Mouse (Mus musculus) stomach, postnatal 0 days (tissue): ENCODE results near the gene Marveld1. TPM values are rescaled to one million over a fixed set of nuclear protein-coding genes. Genes with fewer than 3 reads are reported as not detected.

ENCODE experiments used
- ATAC-seq: fragments of 200-750 bp; cut with Nextera tagmentation; 2 replicates; pipeline ENCODE4 v1.8.0; 2017; ENCODE audit not compliant: low FRiP score, low TSS enrichment
- DNase-seq: peaks from one replicate; pipeline ENCODE4 v3.0.0-alpha.2; 2016; ENCODE audit warnings: low spot score
- H3K27ac ChIP-seq: fragments of 300-500 bp; sonication (generic); replicated peaks from 2 replicates; pipeline ENCODE4 v1.5.1; 2014; ENCODE audit warnings: mild to moderate bottlenecking, control low read depth
- H3K27me3 ChIP-seq: fragments of 300-500 bp; sonication (generic); 2 replicates; pipeline ENCODE4 v1.6.1; 2014; ENCODE audit warnings: low read length; ENCODE audit not compliant: control insufficient read depth, insufficient read depth
- H3K36me3 ChIP-seq: fragments of 300-500 bp; sonication (generic); 2 replicates; pipeline ENCODE4 v1.6.1; 2014; ENCODE audit warnings: low read length, mixed read lengths; ENCODE audit not compliant: control insufficient read depth, insufficient read depth
- H3K4me1 ChIP-seq: fragments of 300-500 bp; sonication (generic); replicated peaks from 2 replicates; pipeline ENCODE4 v1.6.1; 2014; ENCODE audit warnings: antibody characterized with exemption; ENCODE audit not compliant: control insufficient read depth, insufficient read depth
- H3K4me2 ChIP-seq: fragments of 300-500 bp; sonication (generic); replicated peaks from 2 replicates; pipeline ENCODE4 v1.6.1; 2014; ENCODE audit warnings: low read depth, mild to moderate bottlenecking, control low read depth, moderate library complexity
- H3K4me3 ChIP-seq: fragments of 300-500 bp; sonication (generic); 2 replicates; pipeline ENCODE4 v1.5.1; 2014; ENCODE audit warnings: low read depth, low read length, control low read depth
- H3K9ac ChIP-seq: fragments of 300-500 bp; sonication (generic); 2 replicates; pipeline ENCODE4 v1.6.1; 2014; ENCODE audit warnings: mild to moderate bottlenecking, low read length, control low read depth, mixed read lengths
- H3K9me3 ChIP-seq: fragments of 300-500 bp; sonication (generic); 2 replicates; pipeline ENCODE4 v1.6.1; 2016; ENCODE audit warnings: low read length; ENCODE audit not compliant: control insufficient read depth
- CTCF ChIP-seq: IDR thresholded peaks from 2 replicates; pipeline ENCODE4 v1.5.1; 2016; ENCODE audit warnings: antibody characterized with exemption, low read depth, mild to moderate bottlenecking, moderate library complexity
- EP300 ChIP-seq: optimal IDR thresholded peaks from 2 replicates; pipeline ENCODE3; 2016; ENCODE audit warnings: antibody characterized with exemption
- whole genome bisulfite sequencing: fragments of 180-500 bp; shearing (Covaris S2); extraction: QIAGEN DNeasy Blood & Tissue Kit; methylation state at CpG from one replicate; pipeline ENCODE4 v1.1.7; 2014; 5-methylcytosine and 5-hydroxymethylcytosine counted together
- polyA plus RNA-seq: library from polyadenylated mRNA; unstranded; fragments of >200 nt; fragmentation: Nextera tagmentation; extraction: Ambion mirVana; gene quantifications from 2 replicates; pipeline ENCODE4 v1.2.1, GENCODE M21; 2015

Marveld1 gene
- polyA plus RNA-seq, 1 experiment from 2014 or later: 15.3 TPM

DNA sequence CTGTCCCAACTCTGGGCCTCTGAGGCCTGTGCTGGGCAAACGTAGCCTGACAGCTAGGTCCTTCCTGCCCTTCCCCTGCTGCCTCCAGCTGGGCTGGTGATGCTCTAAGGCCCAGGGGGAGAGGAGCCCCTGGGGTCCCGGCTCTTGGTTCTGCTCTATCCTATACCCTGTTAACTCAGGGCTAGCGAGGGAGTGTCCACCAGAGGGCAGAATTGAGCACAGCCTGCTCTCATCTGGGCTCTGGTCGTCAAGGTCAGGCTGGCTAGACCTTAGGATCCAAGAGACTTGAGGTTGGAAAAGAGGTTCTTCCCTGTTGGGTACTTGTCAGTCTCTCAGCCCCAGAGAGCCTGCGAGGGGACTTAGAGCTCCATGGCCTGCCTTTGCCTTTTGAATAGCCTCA lies 43.3 kb downstream of the Marveld1 start:
- Histone ChIP-seq H3K4me2 (no peak overlapping the region), H3K36me3 (peaks cover 3% of the 10 kb centered on the region; the same call in 1 of the 2 replicates), H3K4me3 (no peak overlapping the region), H3K9me3 (no peaks in the 10 kb centered on the region), H3K4me1 (no peaks in the 10 kb centered on the region), H3K9ac (no peak overlapping the region), H3K27ac (no peak overlapping the region), H3K27me3 (no peaks in the 10 kb centered on the region)
- WGBS: 24% methylated on average over 5 of the region's 5 CpGs
- ATAC-seq: peak; percentile 40; the same call in 1 of the 2 replicates
- peak; percentile 70 for DNase-seq
- TF ChIP-seq EP300 (no peak), CTCF (peak; percentile 89)

DNA sequence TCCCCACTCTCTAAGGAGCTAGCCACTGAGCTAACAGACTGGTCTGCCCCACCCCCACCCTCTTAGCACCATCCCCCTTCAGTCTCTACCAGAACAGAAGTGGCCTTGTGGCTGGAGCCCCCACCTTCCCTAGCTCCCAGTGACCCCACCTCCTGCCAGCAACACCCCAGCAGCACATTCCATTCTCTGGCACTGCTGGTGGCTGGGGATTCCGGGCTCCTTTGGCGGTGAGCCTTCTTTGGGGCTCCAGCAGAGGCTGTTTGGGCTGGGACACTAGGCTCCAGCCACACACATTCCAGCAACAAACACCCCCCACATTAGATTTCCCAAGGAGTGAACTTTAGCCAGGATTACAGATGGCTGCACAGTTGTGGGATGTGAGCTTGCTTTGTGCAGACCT lies 46.1 kb downstream of the Marveld1 start:
- no peak for TF ChIP-seq EP300
- no peak for TF ChIP-seq CTCF
- Histone ChIP-seq H3K27me3 (no peaks in the 10 kb centered on the region), H3K4me1 (no peaks in the 10 kb centered on the region), H3K9ac (no peak overlapping the region), H3K9me3 (no peaks in the 10 kb centered on the region), H3K4me2 (no peak overlapping the region), H3K36me3 (no peaks in the 10 kb centered on the region; the same call in 1 of the 2 replicates), H3K27ac (no peak overlapping the region), H3K4me3 (no peak overlapping the region)
- 75% methylated on average over 2 of the region's 2 CpGs for WGBS
- DNase-seq: no peak
- no peak for ATAC-seq

DNA sequence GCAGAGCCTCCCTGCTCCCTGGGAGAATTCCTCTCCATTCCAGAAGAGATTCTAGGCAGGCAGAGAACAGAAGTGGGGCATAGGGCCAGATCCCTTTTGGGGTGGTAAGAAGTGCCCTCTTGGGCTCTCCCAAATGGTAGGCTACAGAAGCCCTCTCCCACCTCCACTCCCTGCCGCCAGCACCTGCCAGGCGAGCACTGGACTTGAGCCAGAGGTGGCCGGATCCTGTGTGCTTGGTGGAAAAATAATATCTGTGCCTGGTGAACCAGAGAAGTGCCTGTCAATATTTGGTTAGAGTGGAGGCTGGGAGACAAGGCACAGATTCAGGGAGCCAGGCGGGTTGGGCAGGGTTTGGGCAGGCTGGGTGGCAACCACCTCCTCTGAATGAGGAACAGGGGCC lies 49.2 kb downstream of the Marveld1 start:
- ATAC-seq: no peak
- DNase-seq: peak; percentile 34
- WGBS: 57% methylated on average over 4 of the region's 4 CpGs

DNA sequence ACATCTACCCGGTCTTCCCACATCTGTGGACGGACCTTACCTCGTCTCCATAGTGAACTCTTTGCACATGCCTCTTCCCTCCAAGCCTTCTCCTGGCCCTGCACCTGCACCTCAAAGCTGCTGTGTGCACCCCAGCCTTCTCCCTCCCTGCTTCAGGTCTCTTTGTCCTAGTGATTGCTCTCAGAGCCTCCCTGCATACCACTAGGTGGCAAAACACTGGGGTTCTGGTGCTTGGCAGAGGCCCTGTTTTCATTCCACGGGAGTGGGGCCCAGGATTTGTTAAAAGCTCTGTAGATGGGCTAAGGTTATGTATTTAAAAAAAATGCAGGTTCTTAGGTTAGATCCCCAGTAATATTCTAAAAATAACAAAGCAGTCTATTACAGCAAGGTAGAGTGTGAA lies 49.9 kb downstream of the Marveld1 start:
- Histone ChIP-seq H3K4me3 (no peak overlapping the region), H3K36me3 (no peaks in the 10 kb centered on the region; the same call in 1 of the 2 replicates), H3K4me2 (no peak overlapping the region), H3K9ac (no peak overlapping the region), H3K9me3 (no peaks in the 10 kb centered on the region), H3K27me3 (peaks cover 12% of the 10 kb centered on the region; the same call in 1 of the 2 replicates), H3K27ac (no peak overlapping the region), H3K4me1 (no peaks in the 10 kb centered on the region)
- WGBS: 47% methylated on average over 4 of the region's 4 CpGs
- TF ChIP-seq EP300: no peak
- peak; percentile 50 for TF ChIP-seq CTCF
- ATAC-seq: no peak
- no peak for DNase-seq

More for the DNA sequence above, 49.2 kb downstream of the Marveld1 start:
- Histone ChIP-seq H3K27me3 (peaks cover 5% of the 10 kb centered on the region; the same call in 1 of the 2 replicates), H3K4me2 (no peak overlapping the region), H3K36me3 (no peaks in the 10 kb centered on the region; the same call in 1 of the 2 replicates), H3K9ac (no peak overlapping the region), H3K9me3 (no peaks in the 10 kb centered on the region), H3K27ac (no peak overlapping the region), H3K4me3 (no peak overlapping the region), H3K4me1 (no peaks in the 10 kb centered on the region)
- TF ChIP-seq EP300: no peak
- no peak for TF ChIP-seq CTCF

DNA sequence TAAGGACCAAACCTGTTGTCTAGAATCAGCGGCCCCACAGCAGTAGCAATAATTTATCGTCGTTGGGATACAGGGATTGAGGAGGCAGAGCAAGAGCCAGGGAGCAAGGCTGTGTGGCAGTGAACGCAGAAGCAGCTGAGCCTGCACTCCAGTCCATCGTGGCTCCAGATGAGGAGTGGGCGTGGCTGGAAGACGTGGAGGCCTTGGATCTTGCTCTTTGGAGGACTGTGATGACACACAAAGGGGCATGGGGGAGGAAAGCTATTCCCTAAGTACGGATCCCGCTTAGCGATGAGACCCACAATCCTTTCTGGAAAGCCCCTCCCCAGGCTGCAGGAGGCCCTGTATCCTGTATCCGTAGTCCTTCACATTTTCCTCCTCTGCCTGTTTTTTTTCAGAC lies 50.8 kb downstream of the Marveld1 start:
- no peak overlapping the region for H3K4me3 ChIP-seq
- no peak overlapping the region for H3K9ac ChIP-seq
- no peak for TF ChIP-seq CTCF
- TF ChIP-seq EP300: no peak
- no peaks in the 10 kb centered on the region for H3K4me1 ChIP-seq
- peaks cover 15% of the 10 kb centered on the region; the same call in 1 of the 2 replicates for H3K27me3 ChIP-seq
- no peaks in the 10 kb centered on the region for H3K9me3 ChIP-seq
- DNase-seq: no peak
- H3K4me2 ChIP-seq: no peak overlapping the region
- H3K27ac ChIP-seq: no peak overlapping the region
- ATAC-seq: no peak
- no peaks in the 10 kb centered on the region for H3K36me3 ChIP-seq
- WGBS: 43% methylated on average over 11 of the region's 11 CpGs

Other genes with a start within 250 kb of the Marveld1 start
- 334 and 339 TPM in 2 replicates for gene Pgam1, start 235.5 kb upstream of the Marveld1 start, polyA plus RNA-seq
- gene Exosc1, start 214.0 kb upstream of the Marveld1 start, polyA plus RNA-seq: 46.4 and 47.2 TPM in 2 replicates
- gene Zdhhc16, start 213.9 kb upstream of the Marveld1 start, polyA plus RNA-seq: 37.4 and 42.0 TPM in 2 replicates
- 10.2 and 11.7 TPM in 2 replicates for gene Mms19, start 166.2 kb upstream of the Marveld1 start, polyA plus RNA-seq
- gene Ubtd1, start 165.6 kb upstream of the Marveld1 start, polyA plus RNA-seq: 21.3 and 23.5 TPM in 2 replicates
- gene Ankrd2, start 111.4 kb upstream of the Marveld1 start, polyA plus RNA-seq: 0.11 and 0.12 TPM in 2 replicates
- gene Hoga1, start 101.8 kb upstream of the Marveld1 start, polyA plus RNA-seq: 1.6 and 1.8 TPM in 2 replicates
- gene 4933411K16Rik, start 95.2 kb upstream of the Marveld1 start, polyA plus RNA-seq: not detected in 2 replicates
- 7.3 and 8.2 TPM in 2 replicates for gene Morn4, start 61.0 kb upstream of the Marveld1 start, polyA plus RNA-seq
- 20.8 and 21.6 TPM in 2 replicates for gene Pi4k2a, start 56.9 kb upstream of the Marveld1 start, polyA plus RNA-seq
- 108 and 117 TPM in 2 replicates for gene Avpi1, start 18.3 kb upstream of the Marveld1 start, polyA plus RNA-seq
- 14.1 and 15.3 TPM in 2 replicates for gene Zfyve27, start 16.6 kb downstream of the Marveld1 start, polyA plus RNA-seq
- gene Sfrp5, start 54.9 kb downstream of the Marveld1 start, polyA plus RNA-seq: 0.55 and 0.74 TPM in 2 replicates
- gene Golga7b, start 100.2 kb downstream of the Marveld1 start, polyA plus RNA-seq: 0.82 and 0.85 TPM in 2 replicates